Mouse (Mus musculus): ENCODE measurements around the gene Hdgf. TPM values are rescaled to one million over a fixed set of nuclear protein-coding genes. Genes with fewer than 3 reads are reported as not detected.

Hdgf gene
- polyA plus RNA-seq, 1 experiment from 2014 or later = 99.1 TPM

- no peaks in the 10 kb centered on the region for H3K36me3 ChIP-seq (ENCODE audit: control insufficient read depth, insufficient read depth, low read length)
- WGBS = 47% methylated on average over 5 of the region's 5 CpGs
- no peak overlapping the region for H3K9ac ChIP-seq (ENCODE audit: low read length)
- H3K27ac ChIP-seq (ENCODE audit: low read depth, low read length) = no peak overlapping the region
- no peak for DNase-seq (ENCODE audit: low spot score)
- ATAC-seq = no peak
- no peaks in the 10 kb centered on the region for H3K27me3 ChIP-seq (replicated peaks; ENCODE audit: control insufficient read depth, insufficient read depth, low read length)
- no peak overlapping the region for H3K4me3 ChIP-seq (ENCODE audit: low read depth, low read length)
- H3K9me3 ChIP-seq (replicated peaks; ENCODE audit: control insufficient read depth, low read length) = no peaks in the 10 kb centered on the region
- peaks cover 13% of the 10 kb centered on the region for H3K4me1 ChIP-seq (ENCODE audit: control insufficient read depth, insufficient read depth, low read length)
- H3K4me2 ChIP-seq (ENCODE audit: low read length) = no peak overlapping the region
Measured at GRCm38 (mm10) chr3:87903821-87904220, 2.3 kb upstream of the Hdgf start.

GRCm38 (mm10) chr3:87906601-87906980 lies 470 bp downstream of the Hdgf start:
- no peaks in the 10 kb centered on the region for H3K36me3 ChIP-seq (ENCODE audit: control insufficient read depth, insufficient read depth, low read length)
- H3K27ac ChIP-seq (ENCODE audit: low read depth, low read length) = peak overlapping the region; percentile 95
- peak overlapping the region; percentile 96 for H3K9ac ChIP-seq (ENCODE audit: low read length)
- peaks cover 29% of the 10 kb centered on the region for H3K4me1 ChIP-seq (ENCODE audit: control insufficient read depth, insufficient read depth, low read length)
- DNase-seq (ENCODE audit: low spot score) (peak; percentile 32), ATAC-seq (peak; percentile 38)
- peak overlapping the region; percentile 70 for H3K4me2 ChIP-seq (ENCODE audit: low read length)
- 0% methylated on average over 37 of the region's 47 CpGs for WGBS
- H3K9me3 ChIP-seq (replicated peaks; ENCODE audit: control insufficient read depth, low read length) = no peaks in the 10 kb centered on the region
- no peaks in the 10 kb centered on the region for H3K27me3 ChIP-seq (replicated peaks; ENCODE audit: control insufficient read depth, insufficient read depth, low read length)
- H3K4me3 ChIP-seq (ENCODE audit: low read depth, low read length) = peak overlapping the region; percentile 98

- H3K27me3 ChIP-seq (replicated peaks; ENCODE audit: control insufficient read depth, insufficient read depth, low read length) = no peaks in the 10 kb centered on the region
- peaks cover 29% of the 10 kb centered on the region for H3K4me1 ChIP-seq (ENCODE audit: control insufficient read depth, insufficient read depth, low read length)
- peak overlapping the region; percentile 70 for H3K4me2 ChIP-seq (ENCODE audit: low read length)
- no peaks in the 10 kb centered on the region for H3K36me3 ChIP-seq (ENCODE audit: control insufficient read depth, insufficient read depth, low read length)
- peak overlapping the region; percentile 95 for H3K27ac ChIP-seq (ENCODE audit: low read depth, low read length)
- H3K9me3 ChIP-seq (replicated peaks; ENCODE audit: control insufficient read depth, low read length) = no peaks in the 10 kb centered on the region
- DNase-seq (ENCODE audit: low spot score) (peak; percentile 33), ATAC-seq (no peak)
- H3K9ac ChIP-seq (ENCODE audit: low read length) = peak overlapping the region; percentile 96
- under 1% methylated on average over 26 of the region's 27 CpGs for WGBS
- peak overlapping the region; percentile 98 for H3K4me3 ChIP-seq (ENCODE audit: low read depth, low read length)
Measured at GRCm38 (mm10) chr3:87906981-87907857, 1.1 kb downstream of the Hdgf start.

GRCm38 (mm10) chr3:87907906-87908305 lies 1.8 kb downstream of the Hdgf start:
- DNase-seq (ENCODE audit: low spot score) (no peak), ATAC-seq (no peak)
- Histone ChIP-seq H3K27ac (ENCODE audit: low read depth, low read length) (no peak overlapping the region), H3K9me3 (replicated peaks; ENCODE audit: control insufficient read depth, low read length) (no peaks in the 10 kb centered on the region), H3K9ac (ENCODE audit: low read length) (peak overlapping the region; percentile 96), H3K36me3 (ENCODE audit: control insufficient read depth, insufficient read depth, low read length) (no peaks in the 10 kb centered on the region), H3K4me1 (ENCODE audit: control insufficient read depth, insufficient read depth, low read length) (peaks cover 29% of the 10 kb centered on the region), H3K4me3 (ENCODE audit: low read depth, low read length) (peak overlapping the region; percentile 98), H3K4me2 (ENCODE audit: low read length) (peak overlapping the region; percentile 70), H3K27me3 (replicated peaks; ENCODE audit: control insufficient read depth, insufficient read depth, low read length) (no peaks in the 10 kb centered on the region)
- WGBS = 21% methylated on average over 1 of the region's 1 CpGs

- H3K4me3 ChIP-seq (ENCODE audit: low read depth, low read length) = no peak overlapping the region
- no peaks in the 10 kb centered on the region for H3K9me3 ChIP-seq (replicated peaks; ENCODE audit: control insufficient read depth, low read length)
- peaks cover 11% of the 10 kb centered on the region for H3K36me3 ChIP-seq (ENCODE audit: control insufficient read depth, insufficient read depth, low read length)
- no peak overlapping the region for H3K27ac ChIP-seq (ENCODE audit: low read depth, low read length)
- H3K27me3 ChIP-seq (replicated peaks; ENCODE audit: control insufficient read depth, insufficient read depth, low read length) = no peaks in the 10 kb centered on the region
- H3K9ac ChIP-seq (ENCODE audit: low read length) = no peak overlapping the region
- ATAC-seq (no peak), DNase-seq (ENCODE audit: low spot score) (no peak)
- no peak overlapping the region for H3K4me2 ChIP-seq (ENCODE audit: low read length)
- 89% methylated on average over 2 of the region's 2 CpGs for WGBS
- H3K4me1 ChIP-seq (ENCODE audit: control insufficient read depth, insufficient read depth, low read length) = peaks cover 29% of the 10 kb centered on the region
Measured at GRCm38 (mm10) chr3:87909381-87909780, 3.3 kb downstream of the Hdgf start.

- Histone ChIP-seq H3K27me3 (replicated peaks; ENCODE audit: control insufficient read depth, insufficient read depth, low read length) (no peaks in the 10 kb centered on the region), H3K4me3 (ENCODE audit: low read depth, low read length) (0 out of 2 replicates have a peak overlapping the region, but pooled peaks have one; percentile 32), H3K27ac (ENCODE audit: low read depth, low read length) (peak overlapping the region; percentile 70; the same call in 1 of the 2 replicates), H3K9ac (ENCODE audit: low read length) (no peak overlapping the region; the same call in 1 of the 2 replicates), H3K4me2 (ENCODE audit: low read length) (peak overlapping the region; percentile 56), H3K9me3 (replicated peaks; ENCODE audit: control insufficient read depth, low read length) (no peaks in the 10 kb centered on the region), H3K36me3 (ENCODE audit: control insufficient read depth, insufficient read depth, low read length) (peaks cover 16% of the 10 kb centered on the region), H3K4me1 (ENCODE audit: control insufficient read depth, insufficient read depth, low read length) (peaks cover 29% of the 10 kb centered on the region)
- ATAC-seq (no peak), DNase-seq (ENCODE audit: low spot score) (no peak)
- 13% methylated on average over 4 of the region's 4 CpGs for WGBS
Measured at GRCm38 (mm10) chr3:87909874-87910273, 3.8 kb downstream of the Hdgf start.

GRCm38 (mm10) chr3:87910573-87911141 lies 4.5 kb downstream of the Hdgf start:
- no peaks in the 10 kb centered on the region for H3K27me3 ChIP-seq (replicated peaks; ENCODE audit: control insufficient read depth, insufficient read depth, low read length)
- H3K4me2 ChIP-seq (ENCODE audit: low read length) = peak overlapping the region; percentile 56
- H3K36me3 ChIP-seq (ENCODE audit: control insufficient read depth, insufficient read depth, low read length) = peaks cover 24% of the 10 kb centered on the region
- H3K9me3 ChIP-seq (replicated peaks; ENCODE audit: control insufficient read depth, low read length) = no peaks in the 10 kb centered on the region
- no peak for ATAC-seq
- peak overlapping the region; percentile 51 for H3K9ac ChIP-seq (ENCODE audit: low read length)
- H3K4me3 ChIP-seq (ENCODE audit: low read depth, low read length) = peak overlapping the region; percentile 32
- WGBS = 4% methylated on average over 12 of the region's 12 CpGs
- peak overlapping the region; percentile 70 for H3K27ac ChIP-seq (ENCODE audit: low read depth, low read length)
- peak; percentile 65 for DNase-seq (ENCODE audit: low spot score)
- peaks cover 29% of the 10 kb centered on the region for H3K4me1 ChIP-seq (ENCODE audit: control insufficient read depth, insufficient read depth, low read length)

- no peak overlapping the region for H3K27ac ChIP-seq (ENCODE audit: low read depth, low read length)
- H3K4me2 ChIP-seq (ENCODE audit: low read length) = no peak overlapping the region
- 88% methylated on average over 6 of the region's 7 CpGs for WGBS
- peaks cover 17% of the 10 kb centered on the region for H3K4me1 ChIP-seq (ENCODE audit: control insufficient read depth, insufficient read depth, low read length)
- H3K4me3 ChIP-seq (ENCODE audit: low read depth, low read length) = no peak overlapping the region
- ATAC-seq (no peak), DNase-seq (ENCODE audit: low spot score) (no peak)
- no peaks in the 10 kb centered on the region for H3K9me3 ChIP-seq (replicated peaks; ENCODE audit: control insufficient read depth, low read length)
- no peaks in the 10 kb centered on the region for H3K27me3 ChIP-seq (replicated peaks; ENCODE audit: control insufficient read depth, insufficient read depth, low read length)
- no peak overlapping the region for H3K9ac ChIP-seq (ENCODE audit: low read length)
- H3K36me3 ChIP-seq (ENCODE audit: control insufficient read depth, insufficient read depth, low read length) = peaks cover 43% of the 10 kb centered on the region
Measured at GRCm38 (mm10) chr3:87913491-87913890, 7.4 kb downstream of the Hdgf start.

GRCm38 (mm10) chr3:87913891-87914290 lies 7.8 kb downstream of the Hdgf start:
- WGBS = 97% methylated on average over 10 of the region's 10 CpGs
- no peak overlapping the region for H3K4me2 ChIP-seq (ENCODE audit: low read length)

More at GRCm38 (mm10) chr3:87913891-87914290, 7.8 kb downstream of the Hdgf start:
- H3K4me3 ChIP-seq (ENCODE audit: low read depth, low read length) = no peak overlapping the region
- no peak overlapping the region for H3K9ac ChIP-seq (ENCODE audit: low read length)
- no peaks in the 10 kb centered on the region for H3K9me3 ChIP-seq (replicated peaks; ENCODE audit: control insufficient read depth, low read length)
- DNase-seq (ENCODE audit: low spot score) (no peak), ATAC-seq (no peak)
- H3K27ac ChIP-seq (ENCODE audit: low read depth, low read length) = no peak overlapping the region
- H3K27me3 ChIP-seq (replicated peaks; ENCODE audit: control insufficient read depth, insufficient read depth, low read length) = no peaks in the 10 kb centered on the region
- H3K36me3 ChIP-seq (ENCODE audit: control insufficient read depth, insufficient read depth, low read length) = peaks cover 43% of the 10 kb centered on the region
- H3K4me1 ChIP-seq (ENCODE audit: control insufficient read depth, insufficient read depth, low read length) = peaks cover 16% of the 10 kb centered on the region

All from forebrain, embryonic 14.5 days (tissue).